Mouse (Mus musculus): ENCODE measurements at regions not wholly inside any gene's neighbourhood (a gene's known extent, or its start where the extent isn't known, plus 50 kb on each side); places are given as distances from the start of the nearest gene placed in this dataset.

DNA sequence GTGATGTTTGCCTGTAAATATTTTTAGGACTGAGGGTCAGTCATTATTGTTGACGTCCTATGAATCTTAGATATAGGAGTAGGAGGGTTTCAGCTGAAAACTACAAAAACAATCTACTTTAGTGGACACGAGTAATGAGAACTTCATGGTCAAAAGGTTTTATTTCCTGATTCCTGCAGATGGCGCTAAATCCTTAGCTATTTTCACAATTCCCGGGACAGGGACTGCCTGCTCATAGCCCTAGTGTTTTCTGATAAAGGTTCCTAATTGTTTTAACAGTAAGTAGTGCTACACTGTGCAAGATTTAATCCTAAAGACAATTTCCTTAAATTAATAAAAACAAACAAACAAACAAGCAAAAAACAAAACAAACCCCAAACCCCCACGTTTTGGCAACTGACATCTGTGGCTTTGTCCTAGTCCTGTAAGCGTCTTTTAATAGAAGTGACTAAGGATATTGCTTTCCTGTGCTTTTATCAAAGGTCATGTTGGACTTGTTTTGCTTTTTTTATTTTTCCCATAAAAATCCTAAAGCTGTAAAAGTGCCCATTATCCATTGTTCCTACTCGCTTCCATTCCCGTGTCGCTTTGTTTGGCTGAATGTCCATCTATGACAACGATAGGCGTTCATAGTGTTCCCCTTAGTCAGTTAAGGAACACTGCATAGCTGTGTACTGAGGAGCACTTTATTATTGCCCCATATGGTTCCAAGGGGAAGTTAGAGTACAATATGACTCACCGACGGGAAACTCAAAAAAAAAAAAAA lies 53.5 kb upstream of the Akr1e1 start:
- no peak for TF ChIP-seq E2F4 (IDR thresholded peaks at IDR 0.05; ENCODE audit: insufficient read depth)
- no peak for TF ChIP-seq CEBPB (IDR thresholded peaks at IDR 0.05; ENCODE audit: insufficient read depth, poor library complexity, severe bottlenecking)
- TF ChIP-seq POLR2AphosphoS2 (IDR thresholded peaks at IDR 0.05; ENCODE audit: insufficient read length, low read depth), result no peak
- no peak for TF ChIP-seq MYOG (IDR thresholded peaks at IDR 0.05; ENCODE audit: control insufficient read depth in 1 of 3, insufficient read depth in 1 of 3, insufficient read length in 2 of 3, low read depth in 2 of 3)
- no peak for TF ChIP-seq TCF3 (IDR thresholded peaks at IDR 0.05; ENCODE audit: insufficient read length, low read depth)
- no peak for TF ChIP-seq TCF12 (IDR thresholded peaks at IDR 0.05; ENCODE audit: insufficient read depth, poor library complexity, severe bottlenecking)
- TF ChIP-seq USF1 (IDR thresholded peaks at IDR 0.05; ENCODE audit: low read depth), result no peak
- TF ChIP-seq POLR2A (IDR thresholded peaks at IDR 0.05; ENCODE audit: insufficient read length, low read depth), result no peak
- TF ChIP-seq MYOD1 (IDR thresholded peaks at IDR 0.05; ENCODE audit: control insufficient read depth in 1 of 3, insufficient read length in 2 of 3, low read depth in 2 of 3), result no peak
- no peak for TF ChIP-seq SRF (IDR thresholded peaks at IDR 0.05; ENCODE audit: control insufficient read depth, insufficient read length, low read depth)
- TF ChIP-seq REST (IDR thresholded peaks at IDR 0.05; ENCODE audit: insufficient read depth, insufficient read length), result no peak
- no peak for TF ChIP-seq MAX (IDR thresholded peaks at IDR 0.05; ENCODE audit: low read depth)
- Histone ChIP-seq H3K27me3 (ENCODE audit: control insufficient read depth, insufficient read depth, insufficient read length) (no peaks in the 10 kb centered on the region), H3K4me3 (peak overlapping the region; percentile 12)

More for the DNA sequence above, 53.5 kb upstream of the Akr1e1 start:
- Histone ChIP-seq H3K36me3 (ENCODE audit: control insufficient read depth, insufficient read depth) (no peaks in the 10 kb centered on the region), H3K79me2 (ENCODE audit: control insufficient read depth, insufficient read depth) (no peaks in the 10 kb centered on the region), H3K4me2 (ENCODE audit: low read depth) (peak overlapping the region; percentile 95), H3ac (ENCODE audit: control insufficient read depth, insufficient read length) (no peak overlapping the region)
